Mouse (Mus musculus) liver, embryonic 14.5 days (tissue): Measurements from ENCODE around the gene Rbfox1.

ENCODE experiments used
- CTCF ChIP-seq: IDR thresholded peaks from 2 replicates; pipeline ENCODE4 v1.5.1; 2016; ENCODE audit warnings: antibody characterized with exemption, low read depth, control low read depth
- EP300 ChIP-seq: IDR thresholded peaks from 2 replicates; pipeline ENCODE4 v1.6.1; 2016; ENCODE audit warnings: antibody characterized with exemption, low read depth

GRCm38 (mm10) chr16:6147957-6148356, 262.8 kb downstream of the Rbfox1 start:
- no peak for TF ChIP-seq CTCF
- TF ChIP-seq EP300: no peak
